Mouse (Mus musculus): ENCODE results near the gene Klf13.

- no peak for TF ChIP-seq CTCF (IDR thresholded peaks at IDR 0.05; ENCODE audit: insufficient read depth, low read length)
- TF ChIP-seq POLR2A (IDR thresholded peaks at IDR 0.05; ENCODE audit: borderline replicate concordance, extremely low read depth, low read depth, low read length): no peak
Observed at GRCm38 (mm10) chr7:63950931-63951607, 12.4 kb upstream of the Klf13 start.

Measured in lung, adult 2 months (tissue).